Mouse (Mus musculus) thymus, adult 2 months (tissue): ENCODE data around the gene Plekha6. TPM values are rescaled to one million over a fixed set of nuclear protein-coding genes. Genes with fewer than 3 reads are reported as not detected.

Experiments used
- DNase-seq: peaks from one replicate; pipeline ENCODE4 v3.0.0; 2021
- H3K27ac ChIP-seq: fragments of 200-500 bp; 2 replicates; pipeline ENCODE4 v1.5.1; 2012; ENCODE audit warnings: low read length, control low read depth; ENCODE audit not compliant: control insufficient read depth, insufficient read depth
- H3K27me3 ChIP-seq: fragments of 200-500 bp; 2 replicates; pipeline ENCODE4 v1.6.1; 2012; ENCODE audit warnings: mild to moderate bottlenecking, low read length, moderate library complexity, mixed read lengths; ENCODE audit not compliant: control insufficient read depth, insufficient read depth
- H3K36me3 ChIP-seq: fragments of 200-500 bp; 2 replicates; pipeline ENCODE4 v1.6.1; 2012; ENCODE audit warnings: mild to moderate bottlenecking, low read length, moderate library complexity; ENCODE audit not compliant: control insufficient read depth, insufficient read depth
- H3K4me1 ChIP-seq: fragments of 200-500 bp; replicated peaks from 2 replicates; pipeline ENCODE4 v1.6.1; 2012; ENCODE audit warnings: low read length; ENCODE audit not compliant: control insufficient read depth, insufficient read depth
- H3K4me3 ChIP-seq: fragments of 200-500 bp; 2 replicates; pipeline ENCODE4 v1.5.1; 2012; ENCODE audit warnings: mild to moderate bottlenecking, low read length, control low read depth, moderate library complexity; ENCODE audit not compliant: control insufficient read depth, insufficient read depth
- CTCF ChIP-seq: fragments of 200-500 bp; IDR thresholded peaks from 2 replicates; pipeline ENCODE4 v1.5.1; 2012; ENCODE audit warnings: mild to moderate bottlenecking, control low read depth, low read length, moderate library complexity, borderline replicate concordance; ENCODE audit not compliant: control insufficient read depth, poor library complexity, insufficient read depth; ENCODE audit errors: extremely low read depth
- POLR2A ChIP-seq: fragments of 200-500 bp; IDR thresholded peaks from 2 replicates; pipeline ENCODE4 v1.6.1; 2012; ENCODE audit warnings: mild to moderate bottlenecking, low read length, control low read depth, moderate library complexity; ENCODE audit not compliant: control insufficient read depth, poor library complexity, insufficient read depth; ENCODE audit errors: extremely low read depth
- WGBS: fragments of 180-500 bp; shearing (Covaris S2); methylation state at CpG from one replicate; pipeline ENCODE4 v1.1.7; 2018; 5-methylcytosine and 5-hydroxymethylcytosine counted together
- polyA plus RNA-seq: library from polyadenylated mRNA; depleted of rRNA; stranded (reverse); fragments of >200 nt; gene quantifications from 2 replicates; pipeline ENCODE4 v1.2.3, GENCODE M21; 2012

Plekha6 gene
- polyA plus RNA-seq, 1 experiment, result 9.4 TPM

DNA sequence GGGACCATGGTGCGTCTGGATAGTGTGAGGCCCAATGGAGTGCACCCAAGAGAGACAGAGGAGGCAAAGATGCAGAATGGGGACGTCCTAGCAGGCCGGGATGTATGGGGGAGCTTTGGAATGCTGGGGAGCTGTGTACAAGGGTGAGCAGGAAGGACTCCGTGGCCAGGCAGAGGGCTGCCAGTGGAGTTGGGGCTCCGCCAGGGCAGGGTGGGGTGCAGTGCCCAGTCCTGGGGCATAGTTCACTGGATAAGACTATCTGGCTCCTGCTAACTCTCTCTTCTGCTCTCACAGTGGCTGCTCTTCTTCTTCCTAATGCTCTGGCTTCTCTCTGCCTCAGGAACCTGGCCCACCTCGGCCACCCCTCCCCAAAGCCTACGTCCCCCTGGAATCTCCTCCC is 121.9 kb downstream of the Plekha6 start:
- 94% methylated on average over 7 of the region's 7 CpGs for WGBS
- Histone ChIP-seq H3K4me1 (no peaks in the 10 kb centered on the region), H3K4me3 (no peak overlapping the region), H3K27ac (no peak overlapping the region), H3K36me3 (no peaks in the 10 kb centered on the region), H3K27me3 (no peaks in the 10 kb centered on the region; the same call in 1 of the 2 replicates)
- no peak for DNase-seq
- TF ChIP-seq CTCF, result no peak

- Histone ChIP-seq H3K27me3 (no peaks in the 10 kb centered on the region; the same call in 1 of the 2 replicates), H3K4me1 (no peaks in the 10 kb centered on the region), H3K4me3 (no peak overlapping the region), H3K27ac (no peak overlapping the region), H3K36me3 (no peaks in the 10 kb centered on the region)
- no peak for DNase-seq
- 93% methylated on average over 4 of the region's 4 CpGs for WGBS
- TF ChIP-seq CTCF, result no peak
- no peak for TF ChIP-seq POLR2A
Observed at GRCm38 (mm10) chr1:133287051-133287450, 123.0 kb downstream of the Plekha6 start.

GRCm38 (mm10) chr1:133287880-133288279 is 123.9 kb downstream of the Plekha6 start:
- no peak overlapping the region for H3K4me3 ChIP-seq
- TF ChIP-seq POLR2A, result no peak
- TF ChIP-seq CTCF, result no peak
- DNase-seq, result no peak
- H3K36me3 ChIP-seq, result no peaks in the 10 kb centered on the region
- WGBS, result 96% methylated on average over 12 of the region's 12 CpGs
- H3K4me1 ChIP-seq, result no peaks in the 10 kb centered on the region
- H3K27me3 ChIP-seq, result no peaks in the 10 kb centered on the region; the same call in 1 of the 2 replicates
- H3K27ac ChIP-seq, result no peak overlapping the region

GRCm38 (mm10) chr1:133291888-133292287 is 127.9 kb downstream of the Plekha6 start:
- H3K4me3 ChIP-seq, result no peak overlapping the region
- no peak for DNase-seq
- no peaks in the 10 kb centered on the region for H3K36me3 ChIP-seq
- TF ChIP-seq CTCF (no peak), POLR2A (no peak)
- no peaks in the 10 kb centered on the region; the same call in 1 of the 2 replicates for H3K27me3 ChIP-seq
- H3K27ac ChIP-seq, result no peak overlapping the region
- no peaks in the 10 kb centered on the region for H3K4me1 ChIP-seq
- 97% methylated on average over 6 of the region's 6 CpGs for WGBS

GRCm38 (mm10) chr1:133292608-133293007 is 128.6 kb downstream of the Plekha6 start:
- H3K36me3 ChIP-seq, result no peaks in the 10 kb centered on the region
- no peak overlapping the region for H3K4me3 ChIP-seq
- no peaks in the 10 kb centered on the region; the same call in 1 of the 2 replicates for H3K27me3 ChIP-seq
- TF ChIP-seq CTCF (no peak), POLR2A (no peak)
- H3K27ac ChIP-seq, result no peak overlapping the region
- no peaks in the 10 kb centered on the region for H3K4me1 ChIP-seq
- no peak for DNase-seq

- no peak overlapping the region for H3K27ac ChIP-seq
Observed at GRCm38 (mm10) chr1:133296376-133296775, 132.4 kb downstream of the Plekha6 start.

DNA sequence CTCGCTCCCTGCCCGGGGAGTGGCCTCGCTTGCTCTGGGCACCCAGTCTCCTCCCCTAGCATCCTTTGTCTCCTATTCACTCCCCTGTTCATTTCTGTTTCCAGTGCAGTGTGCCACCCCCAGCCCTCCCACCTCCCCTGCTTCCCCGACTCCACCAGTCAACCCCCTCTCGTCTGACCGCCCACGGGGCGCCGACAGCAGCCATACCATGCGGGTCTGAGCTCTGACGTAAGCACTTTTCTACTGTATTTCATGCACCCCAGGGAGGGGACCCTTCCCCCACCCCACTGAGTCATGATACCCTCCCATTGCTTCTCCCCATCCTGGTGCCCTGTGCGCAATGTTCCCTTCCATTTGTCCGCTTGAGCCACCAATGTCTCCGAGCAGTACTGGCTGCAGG is 134.8 kb downstream of the Plekha6 start:
- no peaks in the 10 kb centered on the region for H3K36me3 ChIP-seq
- 81% methylated on average over 14 of the region's 14 CpGs for WGBS
- H3K27ac ChIP-seq, result no peak overlapping the region
- TF ChIP-seq POLR2A, result no peak
- no peak for TF ChIP-seq CTCF
- DNase-seq, result no peak
- no peak overlapping the region for H3K4me3 ChIP-seq
- no peaks in the 10 kb centered on the region for H3K27me3 ChIP-seq
- H3K4me1 ChIP-seq, result no peaks in the 10 kb centered on the region

More at GRCm38 (mm10) chr1:133296376-133296775, 132.4 kb downstream of the Plekha6 start:
- no peak for DNase-seq
- 95% methylated on average over 9 of the region's 9 CpGs for WGBS
- Histone ChIP-seq H3K4me3 (no peak overlapping the region), H3K27me3 (no peaks in the 10 kb centered on the region), H3K4me1 (no peaks in the 10 kb centered on the region), H3K36me3 (no peaks in the 10 kb centered on the region)
- TF ChIP-seq CTCF (no peak), POLR2A (no peak)
